Mouse (Mus musculus) adrenal gland, postnatal 14 days (tissue): ENCODE results near the gene 9130019O22Rik. TPM values are rescaled to one million over a fixed set of nuclear protein-coding genes. Genes with fewer than 3 reads are reported as not detected.
"Not testable (repeated sequence)": the region's sequence is repeated elsewhere in the genome, so short reads cannot be mapped to it uniquely, and the experiment has no call there.

ENCODE experiments used
- DNase-seq: peaks from one replicate; pipeline ENCODE4 v3.0.0; 2021; ENCODE audit warnings: mixed read lengths
- long read RNA-seq, 2 experiments: library from polyadenylated mRNA; stranded (forward); transcript quantifications; one replicate each; pipeline ENCODE4 v2.0.0; 2021
- total RNA-seq: library from RNA; stranded (reverse); gene quantifications from 2 replicates; pipeline ENCODE4 v1.2.3, GENCODE M21; 2021

9130019O22Rik gene
- total RNA-seq, result 3.3 and 5.3 TPM in 2 replicates
- long read RNA-seq, experiment 1, partial matches to known transcripts, result 0 of 1 reads
- long read RNA-seq, experiment 1, other reads (novel, unspliced or antisense), result 1 of 1 reads
- long read RNA-seq, experiment 2, partial matches to known transcripts, result 0 of 2 reads
- long read RNA-seq, experiment 2, other reads (novel, unspliced or antisense), result 1 of 2 reads

DNA sequence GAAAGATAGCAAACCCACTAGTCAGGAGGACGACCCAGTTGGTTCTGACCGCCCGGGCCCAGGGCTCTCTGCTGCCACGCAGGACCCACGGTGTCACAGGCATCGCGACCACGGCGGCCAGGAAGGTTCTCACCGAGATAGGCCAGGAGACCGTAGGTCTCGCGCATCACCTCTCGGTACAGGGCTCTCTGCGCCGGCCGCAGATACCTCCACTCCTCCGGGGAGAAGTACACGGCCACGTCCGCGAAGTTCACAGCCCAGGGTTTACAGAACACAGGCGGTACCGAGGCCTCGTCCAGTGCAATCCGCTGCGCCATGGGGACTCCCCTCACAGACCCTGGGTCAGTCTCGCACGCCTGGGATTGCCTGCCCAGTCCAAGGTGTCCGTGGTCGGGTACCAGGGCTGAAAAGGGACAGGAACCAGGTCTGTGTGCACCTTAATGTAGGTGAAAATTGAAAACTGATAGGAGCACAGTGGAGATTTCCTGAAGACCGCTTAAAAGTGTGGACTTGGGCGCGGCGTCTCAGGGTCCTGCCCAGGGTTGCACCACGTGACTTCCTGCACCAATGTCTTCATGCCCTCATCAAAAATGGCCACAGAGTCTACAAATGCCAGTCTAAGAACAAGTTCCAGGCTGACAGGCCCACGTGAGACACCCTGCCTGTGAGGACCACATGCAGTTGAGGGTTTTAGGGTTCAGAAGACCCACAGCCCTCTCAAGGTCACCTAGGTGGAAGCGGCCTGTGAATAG, at the start of gene 9130019O22Rik:
9130019O22Rik (minus strand) TSS at position 526 of the 752 bp plus-strand sequence.
- DNase-seq, result peak; percentile 94

DNA sequence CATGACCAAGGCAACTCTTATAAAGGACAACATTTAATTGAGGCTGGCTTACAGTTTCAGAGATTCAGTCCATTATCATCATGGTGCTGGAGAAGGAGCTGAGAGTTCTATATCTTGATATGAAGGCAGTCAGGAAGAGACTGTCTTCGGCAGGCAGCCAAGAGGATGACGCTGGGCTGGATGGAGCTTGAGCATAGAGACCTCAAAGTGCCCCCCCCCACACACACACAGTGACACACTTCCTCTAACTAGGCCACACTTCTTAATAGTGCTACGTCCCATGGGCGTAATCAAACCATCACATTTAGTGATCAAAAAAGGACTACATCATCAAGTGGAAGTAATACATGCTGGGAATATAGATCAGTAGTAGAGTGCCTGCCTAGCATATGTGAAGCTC, 48.2 kb upstream of the 9130019O22Rik start:
- no peak for DNase-seq

DNA sequence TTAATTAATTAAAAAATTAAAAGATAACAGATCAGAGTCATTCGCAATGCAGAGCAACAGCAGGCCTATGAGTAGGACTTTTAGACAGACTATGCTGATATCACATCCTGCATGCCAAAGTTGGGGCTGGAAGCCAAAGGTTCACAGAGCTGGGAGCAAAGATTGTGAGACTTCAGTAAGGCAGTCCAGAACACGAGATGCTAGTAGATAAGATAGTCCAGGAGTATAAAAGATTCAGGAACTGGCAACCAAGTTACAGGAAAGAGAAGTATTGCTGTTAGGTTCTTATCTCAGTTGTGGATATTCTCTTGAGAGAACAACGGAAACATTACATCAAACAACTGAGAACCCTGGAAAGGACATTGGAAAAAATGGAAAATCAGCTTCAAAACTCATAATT, 39.4 kb upstream of the 9130019O22Rik start:
- no peak for DNase-seq

DNA sequence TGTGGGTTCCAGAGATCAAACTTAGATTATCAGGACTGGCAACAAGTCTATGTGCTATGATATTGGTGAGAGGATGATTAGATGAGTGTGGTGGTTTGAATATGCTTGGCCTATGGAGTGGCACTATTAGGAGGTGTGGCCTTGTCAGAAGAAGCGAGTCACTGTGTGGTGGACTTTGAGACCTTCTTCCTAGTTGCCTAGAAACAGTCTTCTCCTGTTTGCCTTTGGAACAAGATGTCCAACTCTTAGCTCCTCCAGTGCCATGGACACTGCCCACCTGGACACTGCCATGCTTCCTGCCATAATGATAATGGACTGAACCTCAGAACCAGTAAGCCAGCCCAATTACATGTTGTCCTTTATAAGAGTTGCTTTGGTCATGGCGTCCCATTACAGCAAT, 38.9 kb upstream of the 9130019O22Rik start:
- DNase-seq, result no peak

DNA sequence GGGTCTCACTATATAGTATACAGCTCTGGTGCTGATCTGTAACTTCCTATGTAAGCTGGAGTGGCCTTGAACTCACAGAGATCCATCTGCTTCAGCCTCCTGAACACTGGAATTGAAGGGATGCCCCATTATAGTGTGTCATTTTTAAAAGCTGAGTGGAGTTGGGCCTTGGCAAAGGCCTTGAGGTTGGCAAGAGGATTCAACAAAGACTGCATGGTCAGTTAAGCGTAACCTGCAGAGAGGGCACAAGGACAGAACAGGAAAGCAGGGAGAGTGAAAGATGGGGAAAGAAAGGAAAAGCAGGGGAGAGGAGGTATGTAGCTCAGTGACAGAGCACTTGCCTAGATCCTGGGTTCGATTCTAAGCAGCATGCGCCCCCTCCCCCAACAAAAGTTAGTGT, 38.3 kb upstream of the 9130019O22Rik start:
- no peak for DNase-seq

DNA sequence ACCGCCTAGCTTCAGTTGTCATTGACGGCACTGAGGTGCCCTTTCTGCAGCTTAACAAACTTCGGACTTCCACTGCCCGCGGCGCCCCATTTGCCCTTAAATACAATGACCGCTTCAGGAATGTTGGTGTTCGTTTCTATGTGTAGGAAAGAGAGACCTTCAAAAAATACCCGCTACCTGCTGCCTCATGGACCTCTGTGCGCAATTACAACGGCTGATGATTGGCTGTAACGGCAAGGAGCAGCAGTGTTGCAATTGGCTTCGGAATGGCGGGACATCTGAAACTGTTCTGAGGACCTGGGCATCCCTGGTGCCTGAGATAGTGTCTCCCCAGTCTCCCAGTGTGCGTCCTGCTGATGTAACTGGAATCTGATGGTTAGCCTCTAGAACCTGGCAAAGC, 35.3 kb upstream of the 9130019O22Rik start:
- peak; percentile 69 for DNase-seq

DNA sequence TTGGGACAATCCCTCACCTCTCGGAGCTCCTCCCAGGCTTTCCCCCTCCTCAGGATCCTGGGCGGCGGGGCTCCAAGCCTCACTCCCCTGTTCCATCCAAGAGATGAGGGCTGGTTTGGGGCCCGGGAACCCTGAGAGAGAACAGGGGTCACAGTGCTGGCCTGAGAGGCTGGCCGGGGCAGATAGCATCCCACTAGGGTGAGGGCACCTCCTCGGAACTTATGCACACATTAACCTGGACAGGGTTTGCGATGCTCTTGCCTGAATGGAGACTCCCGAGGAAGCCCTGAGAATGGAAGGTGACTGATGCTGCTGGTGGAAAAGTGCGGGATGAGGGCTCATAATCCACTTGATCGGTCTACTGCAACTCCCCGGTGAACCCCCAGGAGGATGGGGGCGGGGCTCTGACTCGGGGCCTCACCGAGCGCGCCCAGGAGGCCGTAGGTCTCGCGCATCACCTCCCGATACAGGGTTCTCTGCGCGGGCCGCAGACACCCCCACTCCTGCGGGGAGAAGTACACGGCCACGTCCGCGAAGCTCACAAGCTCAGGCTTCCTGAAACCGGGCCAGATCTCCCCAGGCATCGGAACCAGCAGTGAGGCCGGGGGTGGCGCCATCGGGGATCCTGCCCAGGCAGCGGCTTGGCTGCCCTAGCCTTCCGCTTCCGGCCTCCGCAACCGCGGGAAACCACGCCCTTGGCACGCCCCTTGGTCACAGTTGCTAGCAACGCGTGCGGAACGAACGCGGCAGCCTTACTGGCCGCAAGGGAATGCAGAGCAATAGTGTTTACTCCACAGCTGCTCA, 34.6 kb upstream of the 9130019O22Rik start, which contains the start of gene Zfp688:
Zfp688 (minus strand) TSS at position 681 of the 804 bp plus-strand sequence.
- peak; percentile 98 for DNase-seq

DNA sequence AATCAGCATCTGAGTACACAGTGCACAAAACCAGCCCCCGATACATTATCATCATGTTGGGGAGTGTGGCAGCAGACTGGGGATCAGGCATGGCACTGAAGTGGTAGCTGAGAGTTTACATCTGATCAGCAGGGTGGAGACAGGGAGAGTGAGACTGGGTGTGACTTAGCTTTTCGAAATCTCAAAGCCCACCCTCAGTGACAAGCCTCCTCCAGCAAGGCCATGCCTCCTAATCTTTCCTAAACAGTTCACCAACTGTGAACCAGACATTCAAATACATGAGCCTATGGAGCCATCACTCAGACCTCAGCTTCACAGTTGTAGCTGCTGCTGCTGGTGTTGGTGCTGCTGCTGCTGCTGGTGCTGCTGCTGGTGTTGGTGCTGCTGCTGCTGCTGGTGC, 24.5 kb upstream of the 9130019O22Rik start:
- no peak for DNase-seq

DNA sequence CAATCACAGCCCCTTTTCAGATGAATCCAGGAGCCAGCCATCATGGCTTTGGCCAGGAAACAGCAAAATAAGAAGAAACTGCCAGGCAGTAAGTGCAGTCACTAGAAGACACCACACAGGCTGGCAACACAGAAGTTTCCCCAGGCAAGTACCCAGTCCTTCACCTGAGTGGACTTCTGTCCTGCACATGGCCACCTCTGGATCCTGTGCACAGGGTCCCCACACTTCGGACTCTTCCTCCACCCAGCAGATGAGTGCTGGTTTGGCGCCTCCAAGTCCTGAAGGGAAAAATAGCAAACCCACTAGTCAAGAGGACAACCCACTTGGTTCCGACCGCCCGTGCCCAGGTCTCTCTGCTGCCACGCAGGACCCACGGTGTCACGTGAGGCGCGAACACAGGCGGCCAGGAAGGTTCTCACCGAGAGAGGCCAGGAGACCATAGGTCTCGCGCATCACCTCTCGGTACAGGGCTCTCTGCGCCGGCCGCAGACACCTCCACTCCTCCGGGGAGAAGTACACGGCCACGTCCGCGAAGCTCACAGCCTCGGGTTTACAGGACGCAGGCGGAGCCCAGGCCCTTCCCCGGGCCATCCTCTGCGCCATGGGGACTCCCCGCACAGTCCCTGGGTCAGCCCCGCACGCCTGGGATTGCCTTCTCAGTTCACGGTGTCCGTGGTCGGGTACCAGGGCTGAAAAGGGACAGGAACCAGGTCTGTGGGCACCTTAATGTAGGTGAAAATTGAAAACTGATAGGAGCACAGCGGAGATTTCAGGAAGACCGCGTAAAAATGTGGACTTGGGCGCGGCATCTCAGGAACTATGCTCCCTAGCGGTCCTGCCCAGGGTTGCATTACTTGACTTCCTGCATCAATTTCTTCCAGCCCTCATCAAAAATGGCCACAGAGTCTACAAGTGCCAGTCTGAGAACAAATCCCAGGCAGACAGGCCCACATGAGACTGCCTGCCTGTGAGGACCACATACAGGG, 19.3 kb upstream of the 9130019O22Rik start, which contains the start of gene Zfp764:
Zfp764 (minus strand) TSS at position 821 of the 986 bp plus-strand sequence.
- DNase-seq, result peak; percentile 92

DNA sequence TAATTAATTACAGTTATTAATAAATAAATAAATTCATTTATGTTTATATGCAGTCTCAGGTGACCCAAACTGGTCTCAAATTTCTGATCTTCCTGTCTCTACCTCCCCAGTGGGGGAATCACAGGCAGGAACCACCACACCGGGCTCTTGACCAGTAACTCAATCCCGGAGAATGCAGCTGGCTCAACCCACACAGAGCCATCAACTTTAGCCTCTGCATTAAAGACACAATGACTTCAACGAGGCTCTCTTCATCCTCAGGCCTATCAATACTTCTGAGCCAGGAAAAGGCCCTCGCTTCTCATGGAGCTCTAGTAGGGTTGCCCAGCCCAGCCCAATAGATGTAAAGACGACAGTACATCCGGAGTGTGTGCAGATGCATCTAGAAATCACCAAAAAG, 17.1 kb upstream of the 9130019O22Rik start:
- not testable (repeated sequence) for DNase-seq

DNA sequence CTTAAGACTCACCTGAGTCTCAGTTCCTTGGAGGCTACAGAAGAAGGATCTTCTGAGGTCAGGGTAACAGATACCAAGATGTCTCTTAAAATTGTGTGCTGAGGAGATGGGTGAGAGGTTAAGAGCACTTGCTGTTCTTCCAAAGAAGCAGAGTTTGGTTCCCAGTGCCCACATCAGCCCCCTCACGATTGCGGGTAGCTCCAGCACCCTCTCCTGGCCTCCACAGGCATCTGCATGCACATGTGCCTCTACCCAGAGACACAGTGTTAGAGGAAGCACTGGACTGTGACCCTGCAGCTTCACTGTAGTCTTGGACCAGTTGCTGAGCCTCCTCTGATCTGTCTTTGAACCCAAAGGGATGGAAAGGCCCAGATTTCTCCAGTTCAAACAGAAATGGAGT, 16.0 kb upstream of the 9130019O22Rik start:
- no peak for DNase-seq

DNA sequence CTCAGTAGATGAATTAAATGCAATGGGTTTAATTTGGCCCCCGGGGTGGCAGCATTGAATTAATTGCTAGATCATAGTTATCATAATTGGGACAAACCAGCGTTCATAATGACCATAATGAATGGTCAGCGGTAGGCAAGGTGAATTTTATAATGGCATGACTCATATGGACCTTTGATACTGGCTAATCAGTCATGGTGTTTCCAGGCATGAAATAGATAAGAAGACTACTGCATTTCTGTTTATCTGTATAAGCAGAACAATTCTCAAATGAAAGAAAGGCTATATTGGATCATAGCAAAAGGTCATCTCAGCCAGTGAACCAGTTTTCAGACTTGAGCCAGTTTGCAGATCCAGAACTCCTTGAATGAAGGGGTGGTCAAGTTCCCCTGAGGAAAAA, 13.4 kb upstream of the 9130019O22Rik start:
- DNase-seq, result no peak

DNA sequence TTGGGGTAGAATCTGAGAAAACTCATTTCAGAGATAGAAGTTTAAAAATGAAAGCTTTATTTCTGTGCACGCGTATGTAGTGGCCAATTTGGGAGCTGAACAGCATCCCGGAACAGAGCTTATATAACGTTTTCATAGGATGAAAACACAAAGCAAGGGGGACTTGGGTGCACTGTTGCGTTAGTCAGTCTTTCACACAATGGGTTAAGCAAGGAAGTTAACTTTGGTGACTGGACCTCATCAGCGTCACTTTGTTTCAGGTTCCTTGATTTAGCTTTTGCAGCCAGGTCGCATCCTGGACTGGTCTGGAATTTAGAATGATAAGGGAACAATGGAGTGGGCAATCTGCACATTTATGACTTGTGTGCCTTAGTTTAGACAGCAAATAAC, 7.0 kb upstream of the 9130019O22Rik start:
- no peak for DNase-seq

DNA sequence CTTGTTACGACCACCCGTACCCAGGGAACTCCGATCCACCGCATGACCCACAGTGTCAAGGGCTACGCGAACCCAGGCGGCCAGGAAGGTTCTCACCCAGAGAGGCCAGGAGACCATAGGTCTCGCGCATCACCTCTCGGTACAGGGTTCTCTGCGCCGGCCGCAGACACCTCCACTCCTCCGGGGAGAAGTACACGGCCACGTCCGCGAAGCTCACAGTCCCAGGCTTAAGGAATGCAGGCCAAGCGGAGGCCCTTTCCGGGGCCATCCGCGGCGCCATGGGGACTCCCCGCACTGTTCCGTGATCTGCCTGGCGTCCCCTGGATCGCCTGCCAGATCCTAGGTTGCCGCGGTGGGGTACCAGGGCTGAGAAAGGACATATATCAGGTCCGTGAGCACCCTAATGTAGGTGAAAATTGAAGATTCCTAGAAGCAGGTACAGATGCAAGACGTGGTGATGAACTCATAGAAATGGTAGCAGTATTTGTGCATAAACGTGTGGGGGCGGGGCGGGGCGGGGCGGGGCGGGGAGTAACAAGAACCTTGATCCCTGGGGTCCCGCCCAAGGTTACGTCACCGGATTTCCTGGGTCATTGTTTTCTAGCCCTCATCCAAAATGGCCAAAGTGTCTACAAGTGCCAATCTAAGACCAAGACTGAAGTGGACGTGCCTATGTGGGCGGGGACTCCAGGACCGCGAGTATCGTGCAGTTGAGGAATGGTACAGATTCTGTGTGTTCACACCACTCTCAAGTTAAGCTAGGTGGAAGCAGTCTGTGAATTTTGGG, 6.4 kb upstream of the 9130019O22Rik start, which contains the start of gene E430018J23Rik:
E430018J23Rik (minus strand) TSS at position 473 of the 787 bp plus-strand sequence.
- peak; percentile 98 for DNase-seq

DNA sequence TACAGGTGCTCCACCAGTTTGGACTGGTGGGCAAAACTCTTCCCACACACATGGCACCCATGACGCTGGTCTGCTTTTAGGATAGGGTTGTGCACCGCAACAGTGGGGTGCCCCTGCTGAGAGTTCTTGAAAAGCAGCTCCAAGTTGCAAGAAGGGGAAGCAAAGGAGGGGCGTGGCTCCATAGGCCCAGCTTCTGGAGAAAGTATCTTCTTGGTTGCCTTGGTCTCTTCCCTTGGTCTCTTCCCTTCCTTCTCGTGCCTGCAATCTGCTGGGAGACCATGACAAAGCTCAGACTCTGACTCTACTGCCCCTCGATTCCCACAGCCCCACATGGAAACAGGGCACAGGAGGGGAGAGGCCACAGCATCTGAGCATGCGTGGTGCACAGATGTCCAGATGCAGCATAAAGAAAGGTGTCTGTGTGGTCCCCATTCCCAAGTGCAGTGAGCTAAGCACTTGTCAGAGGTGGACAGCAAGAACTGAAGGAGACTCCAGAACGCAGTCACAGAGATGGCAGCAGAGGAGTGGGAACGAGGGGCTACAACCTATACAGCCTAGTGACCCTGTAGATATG, 5.4 kb upstream of the 9130019O22Rik start:
- DNase-seq, result no peak

DNA sequence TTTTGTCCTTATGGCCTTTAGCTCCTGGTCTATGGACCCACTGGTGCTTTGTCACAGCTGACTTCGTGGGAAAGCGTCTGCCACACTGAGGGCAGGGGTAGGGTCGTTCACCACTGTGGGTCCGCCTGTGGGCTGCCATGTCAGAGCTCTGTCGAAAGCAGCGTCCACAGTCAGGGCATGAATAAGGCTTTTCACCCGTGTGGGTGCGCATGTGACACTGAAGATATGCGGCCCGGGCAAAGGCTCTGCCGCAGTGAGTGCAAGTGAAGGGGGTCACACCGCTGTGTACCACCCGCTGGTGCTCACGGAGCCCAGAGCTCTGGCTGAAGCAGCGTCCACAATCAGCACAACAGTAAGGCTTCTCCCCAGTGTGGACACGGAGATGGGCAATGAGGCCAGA, 4.6 kb upstream of the 9130019O22Rik start:
- DNase-seq, result no peak

DNA sequence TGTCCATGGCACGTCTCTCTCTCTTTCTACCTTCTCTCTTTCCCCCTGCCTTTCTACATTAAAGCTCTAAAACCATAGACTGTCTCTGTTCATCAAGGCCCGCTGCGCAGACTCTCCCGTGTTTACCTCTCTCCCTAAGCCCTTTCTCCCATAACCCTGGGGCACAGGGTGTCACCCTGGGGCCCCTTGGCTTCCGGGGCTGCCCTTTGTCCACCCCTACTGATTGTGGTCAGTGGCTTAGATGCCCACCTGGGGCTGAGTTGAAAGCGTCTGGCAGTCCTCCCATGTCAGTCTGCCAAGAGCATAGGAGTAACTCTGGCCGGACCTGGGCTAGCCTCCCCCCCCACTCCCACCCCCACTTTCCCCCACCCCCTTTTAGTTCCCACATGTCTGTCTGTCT, 3.3 kb upstream of the 9130019O22Rik start:
- no peak for DNase-seq

DNA sequence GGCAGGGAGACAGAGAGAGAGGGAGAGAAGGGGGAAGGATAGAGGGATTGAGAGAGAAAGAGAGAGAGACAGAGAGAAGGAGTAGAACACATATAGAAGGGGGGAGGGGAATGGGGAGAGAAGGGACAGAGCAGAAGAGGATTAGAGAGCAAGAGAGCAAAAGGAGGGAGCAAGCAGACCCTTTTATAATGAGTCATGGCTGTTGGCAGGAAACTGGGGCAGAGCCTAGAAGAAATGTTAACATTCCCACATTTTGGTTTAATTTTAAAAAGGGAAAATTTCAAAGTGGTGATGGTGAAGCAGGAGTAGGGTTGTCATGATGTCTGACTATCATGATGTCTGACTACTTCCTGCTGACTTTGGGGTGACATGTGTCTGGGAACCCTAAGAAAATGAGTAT, 1.2 kb upstream of the 9130019O22Rik start:
- DNase-seq, result not testable (repeated sequence)

DNA sequence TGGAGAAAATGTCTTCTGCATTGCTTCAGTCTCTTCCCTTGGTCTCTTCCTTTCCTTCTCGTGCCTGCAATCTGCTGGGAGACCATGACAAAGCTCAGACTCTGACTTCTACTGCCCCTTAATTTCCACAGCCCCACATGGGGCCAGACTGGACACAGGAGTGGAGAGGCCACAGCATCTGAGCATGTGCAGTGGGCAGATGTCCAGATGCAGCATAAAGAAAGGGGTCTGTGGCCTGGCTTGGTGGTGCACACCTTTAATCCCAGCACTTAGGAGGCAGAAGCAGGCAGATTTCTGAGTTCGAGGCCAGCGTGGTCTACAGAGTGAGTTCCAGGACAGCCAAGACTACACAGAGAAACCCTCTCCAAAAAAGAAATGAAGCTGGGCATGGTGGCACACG, 1.4 kb downstream of the 9130019O22Rik start:
- not testable (repeated sequence) for DNase-seq

DNA sequence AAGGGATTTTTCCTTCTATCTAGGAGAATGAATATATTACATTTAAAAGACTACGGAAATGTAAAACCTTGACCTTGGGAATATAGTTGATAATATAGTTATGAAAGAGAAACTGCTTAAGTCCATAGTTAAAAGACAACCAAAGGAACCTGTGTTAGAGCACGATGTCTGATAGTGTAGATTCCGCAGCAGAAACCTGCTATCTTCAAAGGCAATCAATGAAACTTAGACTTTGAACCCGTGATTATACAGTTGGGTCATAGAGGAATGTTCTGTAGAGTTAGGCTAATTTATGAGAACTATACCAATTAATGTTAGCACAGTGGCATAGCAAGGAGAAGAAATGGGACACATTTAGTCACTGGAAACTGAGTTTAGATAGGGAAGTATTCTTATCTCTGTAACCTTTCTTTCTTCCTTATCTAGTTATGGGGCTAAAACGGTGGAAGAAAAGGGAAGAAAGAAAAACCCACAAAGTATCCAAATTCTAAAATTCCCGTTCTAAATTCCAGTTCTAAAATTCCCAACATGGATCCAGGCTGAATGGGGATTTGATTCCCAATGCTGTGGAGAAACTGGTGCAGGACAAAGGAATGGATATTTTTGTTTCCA, 8.6 kb downstream of the 9130019O22Rik start:
- no peak for DNase-seq
